Mouse (Mus musculus) ES-E14 (cell line): ENCODE results near the gene Gm49318.

Experiments
- HCFC1 ChIP-seq: IDR thresholded peaks from 2 replicates; pipeline ENCODE4 v1.6.1; 2012; ENCODE audit warnings: low read length, inconsistent platforms, borderline replicate concordance; ENCODE audit not compliant: insufficient read depth
- MAFK ChIP-seq: IDR thresholded peaks from 2 replicates; pipeline ENCODE4 v1.6.1; 2014; ENCODE audit warnings: mild to moderate bottlenecking, low read depth, low read length, inconsistent platforms; ENCODE audit not compliant: insufficient read depth
- ZC3H11A ChIP-seq: IDR thresholded peaks from 2 replicates; pipeline ENCODE4 v1.6.1; 2012; ENCODE audit warnings: low read depth, mild to moderate bottlenecking, inconsistent platforms, low read length, borderline replicate concordance

GRCm38 (mm10) chr9:22069881-22070553 lies 1.0 kb downstream of the Gm49318 start:
- TF ChIP-seq ZC3H11A: no peak
- TF ChIP-seq MAFK: no peak
- no peak for TF ChIP-seq HCFC1
